Mouse (Mus musculus) kidney, adult 8-10 months (tissue): ENCODE measurements around the gene Gcc2.
A peak's percentile ranks its signal among the peaks of the same experiment; 100 is the strongest.
"Not testable (repeated sequence)": the region's sequence is repeated elsewhere in the genome, so short reads cannot be mapped to it uniquely, and the experiment has no call there.

Experiments used
- DNase-seq, 2 experiments: peaks; one replicate each; pipeline ENCODE4 v3.0.0; 2022

Gene Gcc2

GRCm38 (mm10) chr10:58255213-58255892, at the start of gene Gcc2:
Gene Gcc2, plus strand, starts transcription at chr10:58255497.
- peak; percentile 92 to 94 for DNase-seq

- DNase-seq, result no peak
Observed at GRCm38 (mm10) chr10:58205986-58206385, 49.3 kb upstream of the Gcc2 start.

- DNase-seq, result no peak
Observed at GRCm38 (mm10) chr10:58206639-58207404, 48.5 kb upstream of the Gcc2 start.

- DNase-seq, result no peak
Observed at GRCm38 (mm10) chr10:58209710-58210467, 45.4 kb upstream of the Gcc2 start.

GRCm38 (mm10) chr10:58210514-58210913, 44.8 kb upstream of the Gcc2 start:
- DNase-seq, result no peak

GRCm38 (mm10) chr10:58211213-58211612, 44.1 kb upstream of the Gcc2 start:
- DNase-seq, result no peak

GRCm38 (mm10) chr10:58212230-58212629, 43.1 kb upstream of the Gcc2 start:
- DNase-seq, result no peak

GRCm38 (mm10) chr10:58214497-58214896, 40.8 kb upstream of the Gcc2 start:
- no peak for DNase-seq

GRCm38 (mm10) chr10:58214934-58215333, 40.4 kb upstream of the Gcc2 start:
- no peak for DNase-seq

- DNase-seq, result no peak
Observed at GRCm38 (mm10) chr10:58215353-58215752, 39.9 kb upstream of the Gcc2 start.

GRCm38 (mm10) chr10:58217366-58217765, 37.9 kb upstream of the Gcc2 start:
- DNase-seq, result no peak

- DNase-seq, result no peak
Observed at GRCm38 (mm10) chr10:58220726-58221125, 34.6 kb upstream of the Gcc2 start.

GRCm38 (mm10) chr10:58221571-58221970, 33.7 kb upstream of the Gcc2 start:
- not testable (repeated sequence) for DNase-seq

- not testable (repeated sequence) for DNase-seq
Observed at GRCm38 (mm10) chr10:58223161-58223560, 32.1 kb upstream of the Gcc2 start.

GRCm38 (mm10) chr10:58223972-58224805, 31.1 kb upstream of the Gcc2 start:
- DNase-seq, result peak in 1 of 2 experiments; percentile 66

- DNase-seq, result not testable (repeated sequence)
Observed at GRCm38 (mm10) chr10:58224827-58225785, 30.2 kb upstream of the Gcc2 start, which contains the start of gene AW822073. Gene AW822073, minus strand, starts transcription at chr10:58224930.

- DNase-seq, result not testable (repeated sequence)
Observed at GRCm38 (mm10) chr10:58226357-58226756, 28.9 kb upstream of the Gcc2 start.

- not testable (repeated sequence) for DNase-seq
Observed at GRCm38 (mm10) chr10:58227798-58228197, 27.5 kb upstream of the Gcc2 start.

GRCm38 (mm10) chr10:58230021-58230420, 25.3 kb upstream of the Gcc2 start:
- DNase-seq, result not testable (repeated sequence)

- not testable (repeated sequence) for DNase-seq
Observed at GRCm38 (mm10) chr10:58231088-58231487, 24.2 kb upstream of the Gcc2 start.
